Mouse (Mus musculus) lung, postnatal 0 days (tissue): Measurements from ENCODE around the gene Nacad. TPM values are rescaled to one million over a fixed set of nuclear protein-coding genes. Genes with fewer than 3 reads are reported as not detected.

Source experiments
- ATAC-seq: fragments of 200-750 bp; cut with Nextera tagmentation; 2 replicates; pipeline ENCODE4 v1.8.0; 2017; ENCODE audit warnings: moderate library complexity
- DNase-seq: peaks from one replicate; pipeline ENCODE4 v3.0.0-alpha.2; 2016; ENCODE audit warnings: low spot score
- H3K27ac ChIP-seq: fragments of 300-500 bp; sonication (generic); 2 replicates; pipeline ENCODE4 v1.5.1; 2014; ENCODE audit warnings: antibody characterized with exemption, mild to moderate bottlenecking, low read length, mixed read lengths
- H3K27me3 ChIP-seq: fragments of 300-500 bp; sonication (generic); replicated peaks from 2 replicates; pipeline ENCODE4 v1.6.1; 2014; ENCODE audit warnings: low read length, mixed read lengths; ENCODE audit not compliant: insufficient read depth
- H3K36me3 ChIP-seq: fragments of 300-500 bp; sonication (generic); 2 replicates; pipeline ENCODE4 v1.6.1; 2014; ENCODE audit warnings: low read length, mixed read lengths; ENCODE audit not compliant: insufficient read depth
- H3K4me1 ChIP-seq: fragments of 300-500 bp; sonication (generic); 2 replicates; pipeline ENCODE4 v1.6.1; 2014; ENCODE audit warnings: antibody characterized with exemption, low read depth, low read length, mixed read lengths; ENCODE audit not compliant: insufficient read depth
- H3K4me2 ChIP-seq: fragments of 300-500 bp; sonication (generic); replicated peaks from 2 replicates; pipeline ENCODE4 v1.6.1; 2014; ENCODE audit warnings: low read depth, mild to moderate bottlenecking, low read length, moderate library complexity, mixed read lengths
- H3K4me3 ChIP-seq: fragments of 300-500 bp; sonication (generic); 2 replicates; pipeline ENCODE4 v1.5.1; 2014; ENCODE audit warnings: low read depth, low read length
- H3K9ac ChIP-seq: fragments of 300-500 bp; sonication (generic); replicated peaks from 2 replicates; pipeline ENCODE4 v1.6.1; 2014; ENCODE audit warnings: low read depth, mild to moderate bottlenecking
- H3K9me3 ChIP-seq: fragments of 300-500 bp; sonication (generic); 2 replicates; pipeline ENCODE4 v1.6.1; 2016; ENCODE audit warnings: low read length, mixed read lengths
- CTCF ChIP-seq: IDR thresholded peaks from 2 replicates; pipeline ENCODE4 v1.5.1; 2016; ENCODE audit warnings: antibody characterized with exemption, mild to moderate bottlenecking
- EP300 ChIP-seq: IDR thresholded peaks from 2 replicates; pipeline ENCODE4 v1.6.1; 2016; ENCODE audit warnings: antibody characterized with exemption, mild to moderate bottlenecking, control low read depth
- WGBS: fragments of 180-500 bp; shearing (Covaris S2); extraction: QIAGEN DNeasy Blood & Tissue Kit; methylation state at CpG from one replicate; pipeline ENCODE4 v1.1.7; 2014; 5-methylcytosine and 5-hydroxymethylcytosine counted together
- polyA plus RNA-seq: library from polyadenylated mRNA; unstranded; fragments of >200 nt; fragmentation: Nextera tagmentation; extraction: Ambion mirVana; gene quantifications from 2 replicates; pipeline ENCODE4 v1.2.1, GENCODE M21; 2015

Gene Nacad
- polyA plus RNA-seq, 1 experiment from 2014 or later, result 3.2 TPM

- no peak overlapping the region for H3K4me3 ChIP-seq
- ATAC-seq, result no peak
- no peaks in the 10 kb centered on the region; the same call in 1 of the 2 replicates for H3K36me3 ChIP-seq
- 74% methylated on average over 4 of the region's 4 CpGs for WGBS
- no peaks in the 10 kb centered on the region for H3K4me1 ChIP-seq
- DNase-seq, result no peak
- H3K27ac ChIP-seq, result no peak overlapping the region
- H3K27me3 ChIP-seq, result no peaks in the 10 kb centered on the region
- no peak overlapping the region for H3K9ac ChIP-seq
- H3K9me3 ChIP-seq, result no peaks in the 10 kb centered on the region
- TF ChIP-seq EP300, result no peak
- TF ChIP-seq CTCF, result no peak
- H3K4me2 ChIP-seq, result no peak overlapping the region
Measured at GRCm38 (mm10) chr11:6563201-6563600, 42.7 kb downstream of the Nacad start.

GRCm38 (mm10) chr11:6562359-6562758 is 43.5 kb downstream of the Nacad start:
- H3K36me3 ChIP-seq, result no peaks in the 10 kb centered on the region; the same call in 1 of the 2 replicates

GRCm38 (mm10) chr11:6561474-6561873 is 44.4 kb downstream of the Nacad start:
- H3K9ac ChIP-seq, result no peak overlapping the region
- no peaks in the 10 kb centered on the region for H3K4me1 ChIP-seq
- H3K36me3 ChIP-seq, result no peaks in the 10 kb centered on the region; the same call in 1 of the 2 replicates
- 0 out of 2 replicates have a peak overlapping the region, but pooled peaks have one; percentile 8 for H3K4me2 ChIP-seq
- H3K9me3 ChIP-seq, result no peaks in the 10 kb centered on the region
- WGBS, result 76% methylated on average over 4 of the region's 4 CpGs
- H3K27me3 ChIP-seq, result no peaks in the 10 kb centered on the region
- H3K27ac ChIP-seq, result peak overlapping the region; percentile 66
- TF ChIP-seq EP300 (no peak), CTCF (no peak)
- no peak overlapping the region for H3K4me3 ChIP-seq
- ATAC-seq, result no peak
- DNase-seq, result no peak

More at GRCm38 (mm10) chr11:6562359-6562758, 43.5 kb downstream of the Nacad start:
- TF ChIP-seq CTCF (no peak), EP300 (no peak)
- Histone ChIP-seq H3K9me3 (no peaks in the 10 kb centered on the region), H3K27me3 (no peaks in the 10 kb centered on the region), H3K4me2 (no peak overlapping the region), H3K27ac (no peak overlapping the region), H3K4me3 (no peak overlapping the region), H3K4me1 (no peaks in the 10 kb centered on the region), H3K9ac (no peak overlapping the region)
- ATAC-seq (0 out of 2 replicates have a peak, but pooled peaks have one; percentile 25), DNase-seq (peak; percentile 7)
- WGBS, result 81% methylated on average over 6 of the region's 6 CpGs

GRCm38 (mm10) chr11:6560655-6561360 is 45.0 kb downstream of the Nacad start:
- Histone ChIP-seq H3K27me3 (no peaks in the 10 kb centered on the region), H3K36me3 (no peaks in the 10 kb centered on the region; the same call in 1 of the 2 replicates), H3K4me1 (no peaks in the 10 kb centered on the region), H3K27ac (peak overlapping the region; percentile 66), H3K9ac (no peak overlapping the region), H3K4me2 (peak overlapping the region; percentile 17; the same call in 1 of the 2 replicates), H3K9me3 (no peaks in the 10 kb centered on the region), H3K4me3 (no peak overlapping the region)
- DNase-seq (peak; percentile 64), ATAC-seq (peak; percentile 60)
- no peak for TF ChIP-seq CTCF
- TF ChIP-seq EP300, result no peak
- 71% methylated on average over 13 of the region's 13 CpGs for WGBS

DNA sequence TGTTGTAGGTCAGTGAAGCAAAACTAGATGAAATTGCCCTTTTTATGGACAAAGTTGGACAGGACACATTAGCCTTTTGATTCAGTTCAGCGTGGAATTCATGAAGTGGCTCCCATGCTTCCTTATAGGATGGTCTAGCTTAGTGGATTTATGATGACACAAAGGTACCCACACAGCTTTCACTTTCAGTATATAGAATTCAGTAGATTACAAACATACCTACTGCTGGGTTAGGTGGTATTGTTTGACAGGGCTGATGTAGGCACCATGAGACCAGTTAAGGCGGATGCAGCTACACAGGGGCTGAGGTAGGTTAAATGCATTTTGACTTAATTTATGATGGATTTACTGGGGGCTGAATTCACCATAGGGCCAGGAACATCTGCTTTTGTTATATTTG is 45.9 kb downstream of the Nacad start:
- DNase-seq, result no peak
- 98% methylated on average over 2 of the region's 2 CpGs for WGBS

DNA sequence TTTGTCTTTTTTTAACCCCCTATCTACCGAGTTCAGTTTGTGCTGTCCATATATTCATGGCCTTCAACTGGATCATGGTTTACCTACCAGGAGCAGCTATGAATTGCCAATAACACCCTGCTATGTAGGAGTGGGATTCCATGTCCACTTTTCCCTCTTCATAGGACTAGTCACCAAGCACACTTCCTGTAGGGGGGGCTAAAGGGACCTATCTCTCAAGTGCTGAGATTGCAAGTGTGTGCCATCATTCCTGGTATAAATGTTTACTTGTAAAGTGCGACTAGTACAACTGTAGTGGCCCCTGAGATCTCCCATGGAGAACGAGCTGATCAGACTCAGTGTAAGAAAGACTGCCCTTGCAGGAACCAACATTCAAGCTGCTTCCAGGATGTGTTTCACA is 47.6 kb downstream of the Nacad start:
- no peak overlapping the region for H3K27ac ChIP-seq
- WGBS, result 61% methylated on average over 3 of the region's 3 CpGs
- peak; percentile 15; the same call in 1 of the 2 replicates for TF ChIP-seq CTCF
- TF ChIP-seq EP300, result no peak
- H3K4me2 ChIP-seq, result no peak overlapping the region
- ATAC-seq (no peak), DNase-seq (no peak)
- H3K36me3 ChIP-seq, result no peaks in the 10 kb centered on the region; the same call in 1 of the 2 replicates
- no peak overlapping the region for H3K9ac ChIP-seq
- no peaks in the 10 kb centered on the region for H3K27me3 ChIP-seq
- H3K4me1 ChIP-seq, result 0 out of 2 replicates have a peak, but pooled peaks cover 2% of the 10 kb centered on the region
- H3K9me3 ChIP-seq, result no peaks in the 10 kb centered on the region
- H3K4me3 ChIP-seq, result no peak overlapping the region

More for the DNA sequence above, 45.9 kb downstream of the Nacad start:
- no peaks in the 10 kb centered on the region for H3K27me3 ChIP-seq
- TF ChIP-seq EP300, result no peak
- TF ChIP-seq CTCF, result no peak
- H3K4me2 ChIP-seq, result no peak overlapping the region
- H3K9me3 ChIP-seq, result no peaks in the 10 kb centered on the region
- H3K4me3 ChIP-seq, result no peak overlapping the region
- H3K9ac ChIP-seq, result no peak overlapping the region
- no peak for ATAC-seq
- no peak overlapping the region for H3K27ac ChIP-seq
- no peaks in the 10 kb centered on the region for H3K4me1 ChIP-seq
- no peaks in the 10 kb centered on the region; the same call in 1 of the 2 replicates for H3K36me3 ChIP-seq
